Mouse (Mus musculus) heart, embryonic 12.5 days (tissue): Measurements from ENCODE around the gene Smarcd2. TPM values are rescaled to one million over a fixed set of nuclear protein-coding genes. Genes with fewer than 3 reads are reported as not detected.
A peak's percentile ranks its signal among the peaks of the same experiment; 100 is the strongest.
"Not testable (repeated sequence)": the region's sequence is repeated elsewhere in the genome, so short reads cannot be mapped to it uniquely, and the experiment has no call there.

Experiments used
- ATAC-seq: fragments of 200-750 bp; cut with Nextera tagmentation; 2 replicates; pipeline ENCODE4 v1.8.0; 2017; ENCODE audit warnings: moderate TSS enrichment, moderate library complexity; ENCODE audit not compliant: insufficient number of reproducible peaks, low FRiP score
- H3K27ac ChIP-seq: fragments of 300-500 bp; sonication (generic); 2 replicates; pipeline ENCODE4 v1.5.1; 2016; ENCODE audit warnings: mild to moderate bottlenecking, moderate library complexity; ENCODE audit not compliant: poor library complexity, severe bottlenecking
- H3K27me3 ChIP-seq: fragments of 300-500 bp; sonication (generic); replicated peaks from 2 replicates; pipeline ENCODE4 v1.6.1; 2016; ENCODE audit warnings: mild to moderate bottlenecking, moderate library complexity
- H3K36me3 ChIP-seq: fragments of 300-500 bp; sonication (generic); 2 replicates; pipeline ENCODE4 v1.6.1; 2016; ENCODE audit warnings: mild to moderate bottlenecking, moderate library complexity
- H3K4me1 ChIP-seq: fragments of 300-500 bp; sonication (generic); replicated peaks from 2 replicates; pipeline ENCODE4 v1.6.1; 2016; ENCODE audit warnings: mild to moderate bottlenecking
- H3K4me2 ChIP-seq: fragments of 300-500 bp; sonication (generic); 2 replicates; pipeline ENCODE4 v1.6.1; 2016; ENCODE audit warnings: mild to moderate bottlenecking, moderate library complexity
- H3K4me3 ChIP-seq: fragments of 300-500 bp; sonication (generic); 2 replicates; pipeline ENCODE4 v1.5.1; 2016; ENCODE audit warnings: mild to moderate bottlenecking
- H3K9ac ChIP-seq: fragments of 300-500 bp; sonication (generic); 2 replicates; pipeline ENCODE4 v1.6.1; 2016; ENCODE audit warnings: mild to moderate bottlenecking, moderate library complexity
- H3K9me3 ChIP-seq: fragments of 300-500 bp; sonication (generic); replicated peaks from 2 replicates; pipeline ENCODE4 v1.6.1; 2016; ENCODE audit warnings: mild to moderate bottlenecking, moderate library complexity
- WGBS: fragments of 180-500 bp; shearing (Covaris S2); methylation state at CpG from one replicate; pipeline ENCODE4 v1.1.7; 2016; 5-methylcytosine and 5-hydroxymethylcytosine counted together
- polyA plus RNA-seq: library from polyadenylated mRNA; unstranded; fragments of >200 nt; fragmentation: Nextera tagmentation; extraction: Ambion mirVana; gene quantifications from 2 replicates; pipeline ENCODE4 v1.2.1, GENCODE M21; 2016

Gene Smarcd2
- polyA plus RNA-seq, 1 experiment from 2014 or later: 25.3 TPM

- H3K9ac ChIP-seq: no peak overlapping the region
- 0 out of 2 replicates have a peak, but pooled peaks cover 3% of the 10 kb centered on the region for H3K9me3 ChIP-seq
- peaks cover 94% of the 10 kb centered on the region for H3K36me3 ChIP-seq
- ATAC-seq: no peak
- no peaks in the 10 kb centered on the region for H3K4me1 ChIP-seq
- no peak overlapping the region for H3K27ac ChIP-seq
- no peak overlapping the region for H3K4me2 ChIP-seq
- no peaks in the 10 kb centered on the region for H3K27me3 ChIP-seq
- 96% methylated on average over 1 of the region's 1 CpGs for WGBS
- no peak overlapping the region for H3K4me3 ChIP-seq
These were observed 25.9 kb downstream of the Smarcd2 start for GRCm38 (mm10) chr11:106246834-106247233.

GRCm38 (mm10) chr11:106233978-106234377 is 38.8 kb downstream of the Smarcd2 start:
- H3K4me2 ChIP-seq, H3K9ac ChIP-seq, H3K9me3 ChIP-seq, H3K27me3 ChIP-seq, H3K4me1 ChIP-seq, H3K27ac ChIP-seq, H3K4me3 ChIP-seq, ATAC-seq: not testable (repeated sequence)
- peaks cover 69% of the 10 kb centered on the region for H3K36me3 ChIP-seq
- WGBS: 80% methylated on average over 8 of the region's 8 CpGs

- no peak for ATAC-seq
- WGBS: 84% methylated on average over 3 of the region's 3 CpGs
- Histone ChIP-seq H3K4me3 (no peak overlapping the region), H3K9ac (no peak overlapping the region), H3K27ac (no peak overlapping the region), H3K4me1 (peaks cover 11% of the 10 kb centered on the region), H3K9me3 (no peaks in the 10 kb centered on the region), H3K36me3 (peaks cover 17% of the 10 kb centered on the region), H3K4me2 (no peak overlapping the region), H3K27me3 (no peaks in the 10 kb centered on the region)
These were observed 52.2 kb downstream of the Smarcd2 start for GRCm38 (mm10) chr11:106220603-106221002.

- Histone ChIP-seq H3K4me3 (peak within 1 kb of the TSS; percentile 90), H3K9ac (peak within 1 kb of the TSS; percentile 98), H3K4me1 (peaks cover 20% of the 10 kb centered on the region), H3K27ac (peak within 1 kb of the TSS; percentile 94), H3K9me3 (no peaks in the 10 kb centered on the region), H3K4me2 (peak within 1 kb of the TSS; percentile 80), H3K36me3 (peaks cover 12% of the 10 kb centered on the region), H3K27me3 (no peaks in the 10 kb centered on the region)
- under 1% methylated on average over 70 of the region's 70 CpGs for WGBS
- peak; percentile 92 for ATAC-seq
These were observed 55.9 kb downstream of the Smarcd2 start, which contains the start of gene Ddx42 for GRCm38 (mm10) chr11:106216730-106217490. TSS of gene Ddx42 (plus strand) at chr11:106216926.

- ATAC-seq: peak; percentile 96
- WGBS: under 1% methylated on average over 46 of the region's 46 CpGs
- Histone ChIP-seq H3K36me3 (peaks cover 19% of the 10 kb centered on the region), H3K4me2 (peak within 1 kb of the TSS; percentile 80), H3K27ac (peak within 1 kb of the TSS; percentile 94), H3K27me3 (no peaks in the 10 kb centered on the region), H3K9ac (peak within 1 kb of the TSS; percentile 98), H3K9me3 (no peaks in the 10 kb centered on the region), H3K4me3 (peak within 1 kb of the TSS; percentile 90), H3K4me1 (peaks cover 20% of the 10 kb centered on the region)
These were observed 56.6 kb downstream of the Smarcd2 start, which contains the start of gene Ccdc47 for GRCm38 (mm10) chr11:106215927-106216729. TSS of gene Ccdc47 (minus strand) at chr11:106216344.

- peaks cover 24% of the 10 kb centered on the region for H3K36me3 ChIP-seq
- H3K9ac ChIP-seq: peak overlapping the region; percentile 98
- ATAC-seq: no peak
- no peaks in the 10 kb centered on the region for H3K27me3 ChIP-seq
- H3K27ac ChIP-seq: peak overlapping the region; percentile 94; the same call in 1 of the 2 replicates
- 22% methylated on average over 7 of the region's 7 CpGs for WGBS
- H3K4me1 ChIP-seq: peaks cover 20% of the 10 kb centered on the region
- no peaks in the 10 kb centered on the region for H3K9me3 ChIP-seq
- H3K4me2 ChIP-seq: peak overlapping the region; percentile 80
- peak overlapping the region; percentile 90 for H3K4me3 ChIP-seq
These were observed 57.3 kb downstream of the Smarcd2 start for GRCm38 (mm10) chr11:106215450-106215859.

GRCm38 (mm10) chr11:106214856-106215255 is 57.9 kb downstream of the Smarcd2 start:
- Histone ChIP-seq H3K36me3 (peaks cover 30% of the 10 kb centered on the region), H3K4me3 (peak overlapping the region; percentile 90), H3K27ac (no peak overlapping the region), H3K4me2 (peak overlapping the region; percentile 80), H3K27me3 (no peaks in the 10 kb centered on the region), H3K9me3 (no peaks in the 10 kb centered on the region), H3K4me1 (peaks cover 20% of the 10 kb centered on the region), H3K9ac (peak overlapping the region; percentile 98)
- 90% methylated on average over 5 of the region's 5 CpGs for WGBS
- no peak for ATAC-seq

Other genes starting within 250 kb of the Smarcd2 start
- 62.7 and 69.9 TPM in 2 replicates for gene Dcaf7, start 236.1 kb downstream of the Smarcd2 start, polyA plus RNA-seq
- 9.0 and 11.8 TPM in 2 replicates for gene Taco1, start 206.9 kb downstream of the Smarcd2 start, polyA plus RNA-seq
- 35.0 and 35.3 TPM in 2 replicates for gene Map3k3, start 188.4 kb downstream of the Smarcd2 start, polyA plus RNA-seq
- gene Gm10840, start 112.1 kb downstream of the Smarcd2 start, polyA plus RNA-seq: not detected in 2 replicates
- gene Limd2, start 112.1 kb downstream of the Smarcd2 start, polyA plus RNA-seq: 125 and 135 TPM in 2 replicates
- gene Strada, start 70.8 kb downstream of the Smarcd2 start, polyA plus RNA-seq: 22.4 and 22.6 TPM in 2 replicates
- gene Ccdc47, start 56.6 kb downstream of the Smarcd2 start, polyA plus RNA-seq: 90.3 and 93.1 TPM in 2 replicates
- gene Ddx42, start 56.0 kb downstream of the Smarcd2 start, polyA plus RNA-seq: 59.1 and 60.7 TPM in 2 replicates
- gene Ftsj3, start 16.9 kb downstream of the Smarcd2 start, polyA plus RNA-seq: 45.3 and 45.9 TPM in 2 replicates
- 247 and 253 TPM in 2 replicates for gene Psmc5, start 16.8 kb downstream of the Smarcd2 start, polyA plus RNA-seq
- 0.05 and 0.06 TPM in 2 replicates for gene Tcam1, start 3.7 kb upstream of the Smarcd2 start, polyA plus RNA-seq
- gene Gh, start 28.9 kb upstream of the Smarcd2 start, polyA plus RNA-seq: not detected in 2 replicates
- gene Cd79b, start 41.8 kb upstream of the Smarcd2 start, polyA plus RNA-seq: 0.83 and 0.95 TPM in 2 replicates
- 0.08 and 0.13 TPM in 2 replicates for gene Scn4a, start 80.3 kb upstream of the Smarcd2 start, polyA plus RNA-seq
- gene Prr29, start 92.5 kb upstream of the Smarcd2 start, polyA plus RNA-seq: 0.28 TPM in 1 of 2 replicates, not detected in the other
- gene Icam2, start 115.1 kb upstream of the Smarcd2 start, polyA plus RNA-seq: 59.7 and 68.4 TPM in 2 replicates
- 5.7 and 6.9 TPM in 2 replicates for gene Ern1, start 214.9 kb upstream of the Smarcd2 start, polyA plus RNA-seq